Mouse (Mus musculus) heart, postnatal 10 days (tissue): ENCODE data around the gene Plagl1. TPM values are rescaled to one million over a fixed set of nuclear protein-coding genes. Genes with fewer than 3 reads are reported as not detected.
"Not testable (repeated sequence)": the region's sequence is repeated elsewhere in the genome, so short reads cannot be mapped to it uniquely, and the experiment has no call there.

ENCODE experiments used
- DNase-seq, 2 experiments: peaks; one replicate each; pipeline ENCODE4 v3.0.0; 2021
- intact Hi-C: fragments of 180-260 bp; cut with DNase I; formaldehyde crosslinking; loops from one replicate; pipeline ENCODE4 v1.15.1; 2025
- total RNA-seq, 2 experiments: library from RNA; stranded (reverse); gene quantifications; 2 replicates each; pipeline ENCODE4 v1.2.3; 2021

Plagl1 gene
- 10 to 100 TPM; 50.5 to 50.6 TPM for total RNA-seq

GRCm38 (mm10) chr10:13060021-13060668, at the start of gene Plagl1:
Gene Plagl1, plus strand, starts transcription at chr10:13060504.
- DNase-seq, result no peak
- intact Hi-C loops, result no loop called here

GRCm38 (mm10) chr10:13014026-13014425, 46.3 kb upstream of the Plagl1 start:
- DNase-seq, result no peak
- intact Hi-C loops, result loop anchor here (2.0 kb wide), 1 partner anchor 311 kb away; no protein-coding TSS in a partner anchor

GRCm38 (mm10) chr10:13016573-13016972, 43.7 kb upstream of the Plagl1 start:
- intact Hi-C loops, result loop anchor here (2.0 to 5.0 kb wide), 4 partner anchors 70 to 1374 kb away; partner anchors contain the start of genes Adat2 and Pex3

GRCm38 (mm10) chr10:13018510-13018909, 41.8 kb upstream of the Plagl1 start:
- intact Hi-C loops, result loop anchor here (1.0 to 5.0 kb wide), 3 partner anchors 411 to 1686 kb away; partner anchors contain the start of genes Adat2, Nmbr, Pex3 and Vta1
- peak; percentile 29 to 31 for DNase-seq

More at GRCm38 (mm10) chr10:13016573-13016972, 43.7 kb upstream of the Plagl1 start:
- DNase-seq, result peak; percentile 74 to 83

- intact Hi-C loops, result loop anchor here (2.0 to 5.0 kb wide), 2 partner anchors 533 to 1686 kb away; partner anchors contain the start of genes Adat2, Nmbr, Pex3 and Vta1
- no peak for DNase-seq
These were observed 41.3 kb upstream of the Plagl1 start for GRCm38 (mm10) chr10:13019026-13019425.

GRCm38 (mm10) chr10:13022103-13022502, 38.2 kb upstream of the Plagl1 start:
- DNase-seq, result no peak
- intact Hi-C loops, result no loop called here

GRCm38 (mm10) chr10:13023985-13024384, 36.3 kb upstream of the Plagl1 start:
- intact Hi-C loops, DNase-seq: not testable (repeated sequence)

- intact Hi-C loops, result no loop called here
- no peak for DNase-seq
These were observed 32.6 kb upstream of the Plagl1 start for GRCm38 (mm10) chr10:13027702-13028101.

GRCm38 (mm10) chr10:13028215-13028614, 32.1 kb upstream of the Plagl1 start:
- no peak for DNase-seq
- intact Hi-C loops, result no loop called here

- intact Hi-C loops, result no loop called here
- DNase-seq, result no peak
These were observed 30.9 kb upstream of the Plagl1 start for GRCm38 (mm10) chr10:13029416-13029815.

GRCm38 (mm10) chr10:13035270-13035669, 25.0 kb upstream of the Plagl1 start:
- no peak for DNase-seq
- intact Hi-C loops, result no loop called here

- intact Hi-C loops, result no loop called here
- no peak for DNase-seq
These were observed 20.6 kb upstream of the Plagl1 start for GRCm38 (mm10) chr10:13039637-13040174.

- peak; percentile 46 to 53 for DNase-seq
- intact Hi-C loops, result no loop called here
These were observed 15.6 kb upstream of the Plagl1 start for GRCm38 (mm10) chr10:13044659-13045058.

GRCm38 (mm10) chr10:13047816-13048215, 12.5 kb upstream of the Plagl1 start:
- intact Hi-C loops, result no loop called here

GRCm38 (mm10) chr10:13056863-13057381, 3.4 kb upstream of the Plagl1 start:
- intact Hi-C loops, result no loop called here
- DNase-seq, result no peak

More at GRCm38 (mm10) chr10:13047816-13048215, 12.5 kb upstream of the Plagl1 start:
- no peak for DNase-seq

- DNase-seq, result no peak
- intact Hi-C loops, result no loop called here
These were observed 742 bp downstream of the Plagl1 start for GRCm38 (mm10) chr10:13060821-13061671.

- DNase-seq, result no peak
These were observed 2.1 kb downstream of the Plagl1 start for GRCm38 (mm10) chr10:13062373-13062772.

GRCm38 (mm10) chr10:13063457-13063856, 3.2 kb downstream of the Plagl1 start:
- intact Hi-C loops, result no loop called here

More at GRCm38 (mm10) chr10:13062373-13062772, 2.1 kb downstream of the Plagl1 start:
- intact Hi-C loops, result no loop called here

GRCm38 (mm10) chr10:13065129-13065752, 4.9 kb downstream of the Plagl1 start:
- intact Hi-C loops, result no loop called here
- DNase-seq, result no peak

More at GRCm38 (mm10) chr10:13063457-13063856, 3.2 kb downstream of the Plagl1 start:
- no peak for DNase-seq

GRCm38 (mm10) chr10:13071031-13071430, 10.7 kb downstream of the Plagl1 start:
- intact Hi-C loops, result no loop called here
- no peak for DNase-seq
